Mouse (Mus musculus): Measurements from ENCODE around the gene Hist1h3f. TPM values are rescaled to one million over a fixed set of nuclear protein-coding genes. Genes with fewer than 3 reads are reported as not detected.

Gene Hist1h3f
- polyA plus RNA-seq (2012; rRNA removed): 4.2 and 5.6 TPM in 2 replicates

DNA sequence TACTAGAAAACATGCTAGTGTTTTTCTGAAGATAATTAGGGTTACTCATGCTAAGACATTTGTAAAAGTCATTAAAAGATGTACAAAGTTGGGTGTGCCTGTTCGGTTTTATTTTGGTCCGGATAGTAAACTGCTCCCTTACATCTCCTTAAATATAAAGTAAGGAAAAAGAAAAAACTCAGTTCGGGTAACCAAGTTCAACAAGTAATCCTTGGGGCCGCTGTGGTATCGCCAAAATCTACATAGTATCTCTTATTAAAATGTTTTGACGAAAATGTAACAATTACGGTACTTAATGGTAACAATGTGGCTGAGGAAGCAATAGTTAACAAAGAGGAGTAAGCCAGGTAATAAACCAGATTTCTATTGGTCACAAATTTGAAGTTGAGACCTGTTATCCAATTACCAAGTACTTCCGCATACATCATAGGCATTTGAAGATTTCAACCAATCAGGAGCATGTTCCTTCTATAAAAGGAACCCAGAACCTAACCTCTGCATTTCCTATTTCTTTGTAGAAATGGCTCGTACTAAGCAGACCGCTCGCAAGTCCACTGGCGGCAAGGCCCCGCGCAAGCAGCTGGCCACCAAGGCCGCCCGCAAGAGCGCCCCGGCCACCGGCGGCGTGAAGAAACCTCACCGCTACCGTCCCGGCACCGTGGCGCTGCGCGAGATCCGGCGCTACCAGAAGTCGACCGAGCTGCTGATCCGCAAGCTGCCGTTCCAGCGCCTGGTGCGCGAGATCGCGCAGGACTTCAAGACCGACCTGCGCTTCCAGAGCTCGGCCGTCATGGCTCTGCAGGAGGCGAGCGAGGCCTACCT, at the start of gene Hist1h3f:
Gene Hist1h3f, plus strand, starts transcription at position 88 of the 822 bp plus-strand sequence.

DNA sequence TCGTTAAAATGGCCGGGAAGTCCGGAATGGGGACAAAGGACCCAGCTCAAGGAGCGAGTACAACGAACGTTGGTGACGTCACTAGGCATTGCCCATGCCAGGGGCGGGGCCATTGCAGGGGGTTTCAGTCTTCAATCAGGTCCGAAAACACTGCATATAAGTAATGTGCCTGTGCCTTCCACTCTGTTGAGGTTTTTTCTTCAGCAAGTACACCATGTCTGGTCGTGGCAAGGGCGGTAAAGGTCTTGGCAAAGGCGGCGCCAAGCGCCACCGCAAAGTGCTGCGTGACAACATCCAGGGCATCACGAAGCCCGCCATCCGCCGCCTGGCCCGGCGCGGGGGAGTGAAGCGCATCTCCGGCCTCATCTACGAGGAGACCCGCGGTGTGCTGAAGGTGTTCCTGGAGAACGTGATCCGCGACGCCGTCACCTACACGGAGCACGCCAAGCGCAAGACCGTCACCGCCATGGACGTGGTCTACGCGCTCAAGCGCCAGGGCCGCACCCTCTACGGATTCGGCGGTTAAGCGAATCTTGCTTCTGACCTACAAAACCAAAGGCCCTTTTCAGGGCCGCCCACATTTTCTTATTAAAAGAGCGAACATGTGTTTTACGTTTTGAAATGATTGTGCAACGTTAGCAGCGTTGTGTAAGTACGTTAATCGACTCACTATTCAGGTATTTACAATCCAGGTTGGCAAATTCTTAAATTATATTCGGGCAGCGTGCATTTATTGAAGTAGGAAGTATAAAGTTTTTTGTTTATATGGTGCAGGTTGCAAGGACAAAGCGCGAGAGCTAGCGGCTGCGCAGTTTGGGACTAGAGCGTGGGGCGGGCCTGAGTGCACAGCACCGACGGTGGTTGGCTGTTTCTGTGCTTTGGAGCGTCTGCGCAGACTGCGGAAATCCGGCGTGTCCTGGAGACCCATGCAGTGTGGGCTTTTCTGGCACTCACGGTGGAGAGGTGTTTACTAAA, 12.7 kb upstream of the Hist1h3f start, which contains the start of gene Hist1h4h:
Gene Hist1h4h, plus strand, starts transcription at position 150 of the 975 bp plus-strand sequence.

DNA sequence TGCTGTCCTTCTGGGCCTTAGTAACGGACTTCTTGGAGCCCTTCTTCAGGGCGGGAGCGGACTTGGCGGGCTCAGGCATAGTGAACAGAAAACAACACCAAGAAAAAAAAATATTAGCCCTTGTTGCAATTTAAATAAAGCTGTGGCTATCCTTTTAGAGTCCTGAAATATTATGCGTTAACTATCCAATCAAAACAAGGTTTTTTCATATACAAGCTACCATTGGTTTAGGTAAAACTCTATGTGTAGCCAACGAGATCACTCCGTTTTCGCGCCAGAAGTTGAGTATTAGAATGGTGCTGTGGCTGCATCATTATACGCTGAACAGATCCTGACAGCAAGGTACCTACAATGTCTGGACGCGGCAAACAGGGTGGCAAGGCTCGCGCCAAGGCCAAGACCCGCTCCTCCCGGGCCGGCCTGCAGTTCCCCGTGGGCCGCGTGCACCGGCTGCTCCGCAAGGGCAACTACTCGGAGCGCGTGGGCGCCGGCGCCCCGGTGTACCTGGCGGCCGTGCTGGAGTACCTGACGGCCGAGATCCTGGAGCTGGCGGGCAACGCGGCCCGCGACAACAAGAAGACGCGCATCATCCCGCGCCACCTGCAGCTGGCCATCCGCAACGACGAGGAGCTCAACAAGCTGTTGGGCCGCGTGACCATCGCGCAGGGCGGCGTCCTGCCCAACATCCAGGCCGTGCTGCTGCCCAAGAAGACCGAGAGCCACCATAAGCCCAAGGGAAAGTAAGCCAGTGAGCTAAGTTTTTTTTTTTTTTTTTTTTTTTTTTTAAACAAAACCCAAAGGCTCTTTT, 10.1 kb upstream of the Hist1h3f start, which contains the start of gene Hist1h2af:
Gene Hist1h2af, plus strand, starts transcription at position 347 of the 808 bp plus-strand sequence.

DNA sequence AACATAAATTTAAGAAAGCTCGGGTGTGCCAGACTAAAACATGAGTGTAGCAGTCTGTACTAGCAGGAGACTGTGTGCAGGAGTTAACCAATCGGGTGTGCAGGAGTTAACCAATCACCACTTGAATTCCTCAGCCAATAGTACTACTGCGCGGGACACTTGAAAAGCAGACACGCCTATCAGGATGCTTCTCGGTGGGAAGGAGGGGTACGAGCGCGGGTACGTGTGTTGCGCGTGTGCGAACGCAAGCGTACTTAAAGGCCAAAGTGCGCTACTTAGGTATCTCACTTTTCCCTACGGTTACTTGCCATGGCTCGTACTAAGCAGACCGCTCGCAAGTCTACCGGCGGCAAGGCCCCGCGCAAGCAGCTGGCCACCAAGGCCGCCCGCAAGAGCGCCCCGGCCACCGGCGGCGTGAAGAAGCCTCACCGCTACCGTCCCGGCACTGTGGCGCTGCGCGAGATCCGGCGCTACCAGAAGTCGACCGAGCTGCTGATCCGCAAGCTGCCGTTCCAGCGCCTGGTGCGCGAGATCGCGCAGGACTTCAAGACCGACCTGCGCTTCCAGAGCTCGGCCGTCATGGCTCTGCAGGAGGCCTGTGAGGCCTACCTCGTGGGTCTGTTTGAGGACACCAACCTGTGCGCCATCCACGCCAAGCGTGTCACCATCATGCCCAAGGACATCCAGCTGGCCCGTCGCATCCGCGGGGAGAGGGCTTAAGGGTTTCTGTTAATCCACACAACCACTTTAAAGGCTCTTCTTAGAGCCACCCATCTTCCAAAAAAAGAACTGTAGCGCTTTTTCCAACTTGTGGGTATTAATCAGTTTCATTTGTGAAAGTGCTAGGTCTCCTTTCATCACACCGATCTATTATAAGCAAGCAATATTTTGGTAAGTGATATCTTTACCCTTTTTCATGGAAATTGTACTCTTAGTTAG, 8.4 kb upstream of the Hist1h3f start, which contains the start of gene Hist1h3g:
Gene Hist1h3g, plus strand, starts transcription at position 286 of the 939 bp plus-strand sequence.

DNA sequence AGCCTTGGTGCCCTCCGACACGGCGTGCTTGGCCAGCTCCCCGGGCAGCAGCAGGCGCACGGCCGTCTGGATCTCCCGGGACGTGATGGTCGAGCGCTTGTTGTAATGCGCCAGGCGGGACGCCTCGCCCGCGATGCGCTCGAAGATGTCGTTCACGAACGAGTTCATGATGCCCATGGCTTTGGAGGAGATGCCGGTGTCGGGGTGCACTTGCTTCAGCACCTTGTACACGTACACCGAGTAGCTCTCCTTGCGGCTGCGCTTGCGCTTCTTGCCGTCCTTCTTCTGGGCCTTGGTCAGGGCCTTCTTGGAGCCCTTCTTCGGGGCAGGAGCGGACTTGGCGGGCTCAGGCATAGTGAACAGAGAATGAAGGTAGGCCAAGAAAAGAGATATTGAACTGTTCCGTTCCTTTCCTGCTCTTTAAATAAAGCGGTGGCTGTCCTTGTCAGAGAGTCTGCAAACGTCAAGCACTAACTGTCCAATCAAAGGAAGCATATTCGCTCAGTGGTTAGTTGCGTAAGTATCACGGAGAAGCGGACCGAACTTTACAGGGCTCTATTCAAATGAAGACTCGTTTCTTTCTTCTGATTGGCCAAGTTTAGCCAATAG, 749 bp upstream of the Hist1h3f start, which contains the start of gene Hist1h2bh:
Gene Hist1h2bh, minus strand, starts transcription at position 394 of the 609 bp plus-strand sequence.

DNA sequence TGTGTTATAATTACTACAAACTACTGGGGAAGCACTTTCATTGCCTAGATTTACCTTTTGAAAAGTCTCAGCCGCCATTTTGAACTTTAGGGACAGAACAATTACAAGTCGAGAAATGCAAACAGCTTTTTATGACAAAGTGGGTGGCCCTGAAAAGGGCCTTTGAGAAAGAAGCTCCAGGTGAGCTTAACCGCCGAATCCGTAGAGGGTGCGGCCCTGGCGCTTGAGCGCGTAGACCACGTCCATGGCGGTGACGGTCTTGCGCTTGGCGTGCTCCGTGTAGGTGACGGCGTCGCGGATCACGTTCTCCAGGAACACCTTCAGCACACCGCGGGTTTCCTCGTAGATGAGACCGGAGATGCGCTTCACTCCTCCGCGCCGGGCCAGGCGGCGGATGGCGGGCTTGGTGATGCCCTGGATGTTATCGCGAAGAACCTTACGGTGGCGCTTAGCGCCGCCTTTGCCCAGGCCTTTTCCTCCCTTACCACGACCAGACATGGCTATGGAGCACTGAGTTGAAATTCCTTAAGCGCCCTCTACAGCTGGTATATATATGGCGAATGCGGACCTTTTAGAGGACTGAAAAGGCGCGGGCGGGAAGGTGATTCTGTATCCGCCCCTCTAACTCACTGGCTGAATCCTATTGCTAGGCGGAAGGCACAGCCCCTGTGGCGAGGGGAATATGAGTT, 7.4 kb downstream of the Hist1h3f start, which contains the start of gene Hist1h4f:
Gene Hist1h4f, minus strand, starts transcription at position 503 of the 689 bp plus-strand sequence.

DNA sequence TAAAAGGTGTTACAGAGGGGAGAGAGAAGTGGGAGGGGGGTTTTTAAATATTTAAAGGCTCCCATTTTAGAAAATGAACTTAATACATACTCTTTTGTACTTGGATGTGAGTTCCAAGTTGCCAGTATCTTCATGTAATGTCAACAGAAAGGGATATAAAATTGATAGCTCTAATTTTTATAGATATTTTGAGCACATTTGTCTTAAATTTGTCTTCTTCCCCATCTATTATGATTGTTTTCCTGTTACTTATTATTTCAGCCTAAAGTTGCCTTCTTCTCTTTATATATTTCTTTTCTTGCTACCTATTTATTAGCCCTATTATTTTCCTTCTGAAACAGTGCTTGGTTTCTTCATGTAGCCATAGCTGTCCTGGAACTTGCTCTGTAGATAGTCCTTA, 9.1 kb downstream of the Hist1h3f start, which contains the start of gene Hist1h1d:
Gene Hist1h1d, plus strand, starts transcription at position 301 of the 400 bp plus-strand sequence.

DNA sequence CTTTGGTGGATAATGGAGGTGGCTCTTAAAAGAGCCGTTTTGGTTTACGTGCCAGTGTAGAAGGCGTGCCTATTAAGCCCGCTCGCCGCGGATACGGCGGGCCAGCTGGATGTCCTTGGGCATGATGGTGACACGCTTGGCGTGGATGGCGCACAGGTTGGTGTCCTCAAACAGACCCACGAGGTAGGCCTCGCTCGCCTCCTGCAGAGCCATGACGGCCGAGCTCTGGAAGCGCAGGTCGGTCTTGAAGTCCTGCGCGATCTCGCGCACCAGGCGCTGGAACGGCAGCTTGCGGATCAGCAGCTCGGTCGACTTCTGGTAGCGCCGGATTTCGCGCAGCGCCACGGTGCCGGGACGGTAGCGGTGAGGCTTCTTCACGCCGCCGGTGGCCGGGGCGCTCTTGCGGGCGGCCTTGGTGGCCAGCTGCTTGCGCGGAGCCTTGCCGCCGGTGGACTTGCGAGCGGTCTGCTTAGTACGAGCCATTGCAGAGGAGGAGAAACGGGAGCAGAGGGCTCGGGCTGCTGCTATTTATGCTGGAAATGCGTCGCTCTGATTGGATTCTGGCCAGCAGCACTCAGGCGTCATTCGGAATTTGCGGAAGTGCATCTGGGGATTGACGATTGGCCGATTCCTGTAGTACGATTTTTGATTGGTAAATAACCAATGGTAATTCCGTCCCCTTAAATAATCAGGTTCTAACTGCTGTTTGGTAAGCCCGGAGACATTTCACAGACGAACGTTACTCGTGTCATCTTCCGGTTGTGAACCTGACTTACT, 18.2 kb downstream of the Hist1h3f start, which contains the start of gene Hist1h3e:
Gene Hist1h3e, minus strand, starts transcription at position 487 of the 777 bp plus-strand sequence.

DNA sequence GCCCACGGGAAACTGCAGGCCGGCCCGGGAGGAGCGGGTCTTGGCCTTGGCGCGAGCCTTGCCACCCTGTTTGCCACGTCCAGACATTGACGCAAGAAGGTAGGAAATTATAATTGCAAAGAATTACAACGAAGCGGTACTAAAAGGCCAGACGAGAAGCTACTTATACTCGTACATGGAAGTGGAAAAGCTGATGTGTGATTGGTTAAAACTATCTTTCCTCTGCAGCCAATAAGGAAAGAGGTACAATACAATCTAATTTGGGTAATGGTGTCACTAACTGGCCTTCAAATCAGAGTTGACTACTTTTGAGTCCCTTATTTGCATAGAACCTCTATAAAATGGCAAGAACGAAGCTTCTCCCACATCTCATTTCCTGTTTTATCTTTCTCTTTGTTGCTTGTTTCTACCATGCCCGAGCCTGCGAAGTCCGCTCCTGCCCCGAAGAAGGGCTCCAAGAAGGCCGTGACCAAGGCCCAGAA, 27.2 kb downstream of the Hist1h3f start, which contains the start of the genes Hist1h2ae and Hist1h2bg:
Gene Hist1h2ae, minus strand, starts transcription at position 199 of the 482 bp plus-strand sequence.
Gene Hist1h2bg, plus strand, starts transcription at position 375 of the 482 bp plus-strand sequence.

DNA sequence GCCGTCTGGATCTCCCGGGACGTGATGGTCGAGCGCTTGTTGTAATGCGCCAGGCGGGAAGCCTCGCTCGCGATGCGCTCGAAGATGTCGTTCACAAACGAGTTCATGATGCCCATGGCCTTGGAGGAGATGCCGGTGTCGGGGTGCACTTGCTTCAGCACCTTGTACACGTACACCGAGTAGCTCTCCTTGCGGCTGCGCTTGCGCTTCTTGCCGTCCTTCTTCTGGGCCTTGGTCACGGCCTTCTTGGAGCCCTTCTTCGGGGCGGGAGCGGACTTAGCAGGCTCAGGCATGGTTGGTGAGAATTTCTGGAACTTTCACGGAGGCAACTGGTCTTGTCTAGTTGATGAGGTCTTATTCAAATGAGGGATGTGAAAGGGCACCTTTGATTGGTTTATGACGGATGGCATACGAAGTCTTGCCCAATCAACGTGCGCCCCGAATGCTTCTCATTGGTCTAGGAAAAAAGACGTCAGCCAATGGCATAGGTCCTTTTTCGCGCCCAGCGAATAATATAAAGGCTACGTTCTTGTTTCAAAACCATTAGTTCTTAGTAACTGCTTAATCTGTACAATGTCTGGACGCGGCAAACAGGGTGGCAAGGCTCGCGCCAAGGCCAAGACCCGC, 30.2 kb downstream of the Hist1h3f start, which contains the start of the genes Hist1h2bf and Hist1h2ad:
Gene Hist1h2bf, minus strand, starts transcription at position 299 of the 627 bp plus-strand sequence.
Gene Hist1h2ad, plus strand, starts transcription at position 484 of the 627 bp plus-strand sequence.

DNA sequence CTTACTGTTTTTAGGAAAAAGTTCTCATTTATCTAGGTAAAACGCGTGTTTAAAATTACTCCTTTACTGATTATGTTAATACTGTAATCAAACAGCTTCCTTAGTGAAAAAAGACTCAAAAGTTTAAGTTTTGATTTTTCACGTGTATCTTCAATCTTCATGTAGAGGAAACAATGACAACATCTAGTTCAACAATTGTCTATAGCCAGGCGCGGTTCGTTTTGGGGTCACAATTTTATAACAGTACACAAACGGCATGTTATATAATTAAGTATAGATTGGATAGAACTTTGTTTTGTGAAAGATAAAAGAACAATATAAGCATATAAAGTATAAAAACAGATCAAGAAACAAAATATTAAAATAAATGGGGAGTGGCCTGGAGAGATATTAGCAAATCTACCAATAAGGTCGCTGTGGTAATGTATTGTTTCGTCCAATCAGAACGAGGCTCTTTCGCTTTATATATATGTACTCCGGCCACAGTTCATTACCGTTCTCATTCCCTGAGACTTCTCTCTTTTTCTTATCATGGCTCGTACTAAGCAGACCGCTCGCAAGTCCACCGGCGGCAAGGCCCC, 31.5 kb downstream of the Hist1h3f start, which contains the start of gene Hist1h3d:
Gene Hist1h3d, plus strand, starts transcription at position 493 of the 581 bp plus-strand sequence.

DNA sequence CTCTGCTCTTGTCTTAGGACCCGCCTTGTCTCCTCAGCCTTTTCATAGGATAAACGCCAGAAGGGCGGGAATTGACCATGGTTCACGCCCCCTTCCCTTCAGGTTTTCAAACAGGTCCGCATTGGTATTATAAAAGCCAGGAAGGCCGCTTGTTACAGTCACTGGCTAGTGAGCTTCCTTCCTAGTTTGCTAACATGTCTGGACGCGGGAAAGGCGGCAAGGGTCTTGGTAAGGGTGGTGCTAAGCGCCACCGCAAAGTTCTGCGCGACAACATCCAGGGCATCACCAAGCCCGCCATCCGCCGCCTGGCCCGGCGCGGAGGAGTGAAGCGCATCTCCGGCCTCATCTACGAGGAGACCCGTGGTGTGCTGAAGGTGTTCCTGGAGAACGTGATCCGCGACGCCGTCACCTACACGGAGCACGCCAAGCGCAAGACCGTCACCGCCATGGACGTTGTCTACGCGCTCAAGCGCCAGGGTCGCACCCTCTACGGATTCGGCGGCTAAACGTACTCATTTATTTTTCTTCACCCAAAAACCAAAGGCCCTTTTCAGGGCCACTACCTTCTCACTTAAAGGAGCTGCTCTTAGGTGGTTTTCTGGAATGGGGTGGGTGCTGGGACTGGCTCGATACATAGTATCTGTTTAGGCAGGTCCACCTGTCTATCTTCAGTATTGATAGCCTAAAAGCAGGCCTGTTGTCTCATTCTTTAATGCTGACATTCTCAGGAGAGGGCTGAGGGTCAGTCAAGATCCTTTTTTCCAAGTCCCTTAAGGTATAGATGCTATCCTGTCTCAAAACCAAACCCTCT, 37.8 kb downstream of the Hist1h3f start, which contains the start of gene Hist1h4d:
Gene Hist1h4d, plus strand, starts transcription at position 191 of the 811 bp plus-strand sequence.

